Mouse (Mus musculus) limb, embryonic 12.5 days (tissue): ENCODE results near the gene Gm11111. TPM values are rescaled to one million over a fixed set of nuclear protein-coding genes. Genes with fewer than 3 reads are reported as not detected.

Experiments used
- ATAC-seq: fragments of 200-750 bp; cut with Nextera tagmentation; 2 replicates; pipeline ENCODE4 v1.8.0; 2017; ENCODE audit warnings: low read depth, moderate TSS enrichment; ENCODE audit not compliant: insufficient number of reproducible peaks, insufficient read depth, low FRiP score, low TSS enrichment
- H3K27ac ChIP-seq: fragments of 300-500 bp; sonication (generic); 2 replicates; pipeline ENCODE4 v1.5.1; 2016; ENCODE audit warnings: mild to moderate bottlenecking, moderate library complexity
- H3K27me3 ChIP-seq: fragments of 300-500 bp; sonication (generic); 2 replicates; pipeline ENCODE4 v1.6.1; 2016; ENCODE audit warnings: mild to moderate bottlenecking, moderate library complexity
- H3K36me3 ChIP-seq: fragments of 300-500 bp; sonication (generic); 2 replicates; pipeline ENCODE4 v1.6.1; 2016; ENCODE audit warnings: mild to moderate bottlenecking, moderate library complexity
- H3K4me1 ChIP-seq: fragments of 300-500 bp; sonication (generic); replicated peaks from 2 replicates; pipeline ENCODE4 v1.6.1; 2016
- H3K4me2 ChIP-seq: fragments of 300-500 bp; sonication (generic); 2 replicates; pipeline ENCODE4 v1.6.1; 2016; ENCODE audit warnings: mild to moderate bottlenecking, moderate library complexity
- H3K4me3 ChIP-seq: fragments of 300-500 bp; sonication (generic); replicated peaks from 2 replicates; pipeline ENCODE4 v1.5.1; 2016; ENCODE audit warnings: mild to moderate bottlenecking
- H3K9ac ChIP-seq: fragments of 300-500 bp; sonication (generic); replicated peaks from 2 replicates; pipeline ENCODE4 v1.6.1; 2016; ENCODE audit warnings: mild to moderate bottlenecking, moderate library complexity
- H3K9me3 ChIP-seq: fragments of 300-500 bp; sonication (generic); 2 replicates; pipeline ENCODE4 v1.6.1; 2016; ENCODE audit warnings: mild to moderate bottlenecking, moderate library complexity
- WGBS: fragments of 180-500 bp; shearing (Covaris S2); methylation state at CpG from one replicate; pipeline ENCODE4 v1.1.7; 2016; 5-methylcytosine and 5-hydroxymethylcytosine counted together
- polyA plus RNA-seq: library from polyadenylated mRNA; unstranded; fragments of >200 nt; fragmentation: Nextera tagmentation; extraction: Ambion mirVana; gene quantifications from 2 replicates; pipeline ENCODE4 v1.2.1, GENCODE M21; 2016

The Gm11111 gene
- polyA plus RNA-seq, 1 experiment from 2014 or later, result not detected

DNA sequence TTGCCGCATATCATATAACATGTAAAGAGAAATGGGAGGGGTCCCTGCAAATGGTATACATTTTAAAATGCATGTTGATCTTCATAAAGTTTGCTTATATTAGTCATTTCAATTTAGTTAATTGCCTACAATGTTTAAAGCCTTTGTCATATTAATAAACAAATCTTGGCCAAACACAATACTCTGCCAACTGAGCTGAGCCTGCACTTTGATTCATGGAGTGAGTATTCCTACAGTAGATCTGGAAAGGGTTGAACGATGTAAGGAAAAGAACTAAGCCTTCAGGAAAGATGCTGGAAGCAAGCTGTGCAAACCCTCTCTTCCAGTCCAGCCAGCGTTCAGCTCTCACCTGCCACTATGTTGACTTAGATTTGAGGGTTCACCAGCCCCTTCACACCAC, 29.6 kb downstream of the Gm11111 start:
- 94% methylated on average over 3 of the region's 3 CpGs for WGBS
- no peak overlapping the region for H3K4me3 ChIP-seq
- 0 out of 2 replicates have a peak, but pooled peaks cover 3% of the 10 kb centered on the region for H3K4me1 ChIP-seq
- no peak overlapping the region for H3K4me2 ChIP-seq
- no peaks in the 10 kb centered on the region for H3K36me3 ChIP-seq
- ATAC-seq, result no peak
- no peak overlapping the region for H3K27ac ChIP-seq
- H3K9me3 ChIP-seq, result no peaks in the 10 kb centered on the region
- no peak overlapping the region for H3K9ac ChIP-seq
- no peaks in the 10 kb centered on the region for H3K27me3 ChIP-seq

GRCm38 (mm10) chr5:98585915-98586314, 33.4 kb downstream of the Gm11111 start:
- Histone ChIP-seq H3K36me3 (no peaks in the 10 kb centered on the region), H3K4me2 (no peak overlapping the region), H3K4me3 (no peak overlapping the region), H3K9ac (no peak overlapping the region), H3K27ac (no peak overlapping the region), H3K27me3 (no peaks in the 10 kb centered on the region), H3K9me3 (no peaks in the 10 kb centered on the region), H3K4me1 (no peaks in the 10 kb centered on the region)
- no peak for ATAC-seq

Other genes with a start within 250 kb of the Gm11111 start
- gene Cfap299, start 223.4 kb upstream of the Gm11111 start, polyA plus RNA-seq, result 0.51 TPM in 1 of 2 replicates, not detected in the other